Comparison of ENCODE assay signal across 8 mouse cellular contexts in genomic region chr8:77517301-77518200, GRCm38 (mm10). TPM values are rescaled to one million over a fixed set of nuclear protein-coding genes. Genes with fewer than 3 reads are reported as not detected.
DNase-seq lines count a peak whose midpoint lies in the region; ATAC-seq lines count a peak whose summit lies in the region.

Gene Arhgap10, minus strand, starts transcription at chr8:77517953.

- peak; percentile 90 to 94 for ATAC-seq in hematopoietic stem cell, adult 5-6 weeks (replicated peaks in 1 of 2; ENCODE audit: insufficient read depth in 1 of 2, low FRiP score in 2 of 2, low TSS enrichment in 1 of 2, low read depth in 1 of 2, poor library complexity in 2 of 2, severe bottlenecking in 2 of 2)

- peak; percentile 65 for DNase-seq in MEL-GATA-1-ER (ENCODE audit: extremely low read depth, low read depth)
- peak; percentile 79 to 83 for DNase-seq in cerebellum, adult 18-20 months
- peak; percentile 80 for DNase-seq in forelimb bud, embryonic 11.5 days (ENCODE audit: low read depth, low spot score)
- peak; percentile 42 to 46 for DNase-seq in layer of hippocampus, postnatal 14 days (ENCODE audit: low spot score in 2 of 2)
- DNase-seq in lung, postnatal 36 days = peak; percentile 89
- DNase-seq in retina, embryonic 14.5 days (ENCODE audit: low spot score) = peak; percentile 85
- DNase-seq in thymus, postnatal 4 days = peak; percentile 86

RNA-seq across cellular contexts. Expression of gene Arhgap10, which starts in this region (rescaled TPM):
- total RNA-seq in hematopoietic stem cell, adult 5-6 weeks (2017) = 14.6 and 16.4 TPM in 2 replicates
- 1 to 10 TPM; 6.9 to 7.6 TPM for total RNA-seq in layer of hippocampus, postnatal 14 days (2021)

Comparison
In these comparisons a context has a peak if more than half of its experiments do, and no peak if none do; other contexts are left out.
1. Peak in every context shown above with its lines: DNase-seq and ATAC-seq.